Mouse (Mus musculus) midbrain, embryonic 16.5 days (tissue): ENCODE measurements at regions not wholly inside any gene's neighbourhood (a gene's known extent, or its start where the extent isn't known, plus 50 kb on each side); places are given as distances from the start of the nearest gene placed in this dataset.
"Not testable (repeated sequence)": the region's sequence is repeated elsewhere in the genome, so short reads cannot be mapped to it uniquely, and the experiment has no call there.

Experiments used
- ATAC-seq: fragments of 200-750 bp; cut with Nextera tagmentation; 2 replicates; pipeline ENCODE4 v1.8.0; 2017; ENCODE audit warnings: moderate TSS enrichment
- H3K27ac ChIP-seq: fragments of 300-500 bp; sonication (generic); 2 replicates; pipeline ENCODE4 v1.5.1; 2014; ENCODE audit warnings: mild to moderate bottlenecking, low read length, mixed read lengths
- H3K27me3 ChIP-seq: fragments of 300-500 bp; sonication (generic); 2 replicates; pipeline ENCODE4 v1.6.1; 2014; ENCODE audit warnings: low read depth, low read length, mixed read lengths; ENCODE audit not compliant: control insufficient read depth, insufficient read depth
- H3K36me3 ChIP-seq: fragments of 300-500 bp; sonication (generic); 2 replicates; pipeline ENCODE4 v1.6.1; 2014; ENCODE audit warnings: mild to moderate bottlenecking, low read length, moderate library complexity, mixed read lengths; ENCODE audit not compliant: control insufficient read depth, insufficient read depth
- H3K4me1 ChIP-seq: fragments of 300-500 bp; sonication (generic); 2 replicates; pipeline ENCODE4 v1.6.1; 2014; ENCODE audit warnings: mild to moderate bottlenecking, low read length, mixed read lengths; ENCODE audit not compliant: control insufficient read depth, insufficient read depth
- H3K4me2 ChIP-seq: fragments of 300-500 bp; sonication (generic); 2 replicates; pipeline ENCODE4 v1.6.1; 2014; ENCODE audit warnings: mild to moderate bottlenecking, low read length, mixed read lengths
- H3K4me3 ChIP-seq: fragments of 300-500 bp; sonication (generic); 2 replicates; pipeline ENCODE4 v1.5.1; 2014; ENCODE audit warnings: low read depth, mild to moderate bottlenecking, low read length, moderate library complexity, mixed read lengths
- H3K9ac ChIP-seq: fragments of 300-500 bp; sonication (generic); 2 replicates; pipeline ENCODE4 v1.6.1; 2014; ENCODE audit warnings: low read depth, low read length, mixed read lengths
- H3K9me3 ChIP-seq: fragments of 300-500 bp; sonication (generic); replicated peaks from 2 replicates; pipeline ENCODE4 v1.6.1; 2014; ENCODE audit warnings: mild to moderate bottlenecking, low read length, mixed read lengths; ENCODE audit not compliant: control insufficient read depth, poor library complexity, severe bottlenecking
- WGBS: fragments of 180-500 bp; shearing (Covaris S2); extraction: QIAGEN DNeasy Blood & Tissue Kit; methylation state at CpG from one replicate; pipeline ENCODE4 v1.1.7; 2014; 5-methylcytosine and 5-hydroxymethylcytosine counted together

GRCm38 (mm10) chr12:3188734-3189275 is 121.0 kb downstream of the Rab10 start:
- 76% methylated on average over 2 of the region's 2 CpGs for WGBS
- H3K27me3 ChIP-seq, H3K4me1 ChIP-seq, H3K4me3 ChIP-seq, H3K36me3 ChIP-seq, H3K4me2 ChIP-seq, ATAC-seq, H3K9me3 ChIP-seq, H3K27ac ChIP-seq, H3K9ac ChIP-seq: not testable (repeated sequence)

- Histone ChIP-seq H3K36me3 (no peaks in the 10 kb centered on the region), H3K4me3 (no peak overlapping the region), H3K9ac (no peak overlapping the region), H3K27ac (no peak overlapping the region), H3K9me3 (no peaks in the 10 kb centered on the region), H3K4me2 (no peak overlapping the region), H3K27me3 (no peaks in the 10 kb centered on the region), H3K4me1 (no peaks in the 10 kb centered on the region)
- no peak for ATAC-seq
These were observed 121.6 kb downstream of the Rab10 start for GRCm38 (mm10) chr12:3188137-3188536.

GRCm38 (mm10) chr12:3173325-3173724 is 136.4 kb downstream of the Rab10 start:
- WGBS: 63% methylated on average over 2 of the region's 2 CpGs
- no peaks in the 10 kb centered on the region for H3K36me3 ChIP-seq
- no peak overlapping the region for H3K9ac ChIP-seq
- no peaks in the 10 kb centered on the region for H3K4me1 ChIP-seq
- H3K27me3 ChIP-seq: no peaks in the 10 kb centered on the region
- no peak overlapping the region for H3K4me2 ChIP-seq
- no peaks in the 10 kb centered on the region for H3K9me3 ChIP-seq
- no peak overlapping the region for H3K4me3 ChIP-seq
- H3K27ac ChIP-seq: no peak overlapping the region
- no peak for ATAC-seq

- not testable (repeated sequence) for H3K4me3 ChIP-seq, H3K4me2 ChIP-seq, H3K27ac ChIP-seq, H3K27me3 ChIP-seq, H3K4me1 ChIP-seq, ATAC-seq, H3K36me3 ChIP-seq, H3K9ac ChIP-seq, H3K9me3 ChIP-seq
- WGBS: 20% methylated on average over 8 of the region's 8 CpGs
These were observed 140.0 kb downstream of the Rab10 start for GRCm38 (mm10) chr12:3169705-3170287.

GRCm38 (mm10) chr12:3161666-3162065 is 148.1 kb downstream of the Rab10 start:
- ATAC-seq: not testable (repeated sequence)
- 70% methylated on average over 6 of the region's 6 CpGs for WGBS

GRCm38 (mm10) chr12:3158771-3159170 is 151.0 kb downstream of the Rab10 start:
- H3K9ac ChIP-seq, H3K27ac ChIP-seq, H3K4me3 ChIP-seq, H3K4me1 ChIP-seq, H3K9me3 ChIP-seq, H3K4me2 ChIP-seq, H3K36me3 ChIP-seq, ATAC-seq, H3K27me3 ChIP-seq: not testable (repeated sequence)
- 81% methylated on average over 2 of the region's 2 CpGs for WGBS

More at GRCm38 (mm10) chr12:3161666-3162065, 148.1 kb downstream of the Rab10 start:
- H3K27ac ChIP-seq, H3K4me3 ChIP-seq, H3K36me3 ChIP-seq, H3K9me3 ChIP-seq, H3K4me1 ChIP-seq, H3K27me3 ChIP-seq, H3K9ac ChIP-seq, H3K4me2 ChIP-seq: not testable (repeated sequence)

- ATAC-seq, H3K36me3 ChIP-seq, H3K27ac ChIP-seq, H3K27me3 ChIP-seq, H3K4me2 ChIP-seq, H3K9ac ChIP-seq, H3K4me1 ChIP-seq, H3K9me3 ChIP-seq, H3K4me3 ChIP-seq: not testable (repeated sequence)
- 87% methylated on average over 5 of the region's 7 CpGs for WGBS
These were observed 156.1 kb downstream of the Rab10 start for GRCm38 (mm10) chr12:3153705-3154104.

- not testable (repeated sequence) for H3K36me3 ChIP-seq
These were observed 177.2 kb downstream of the Rab10 start for GRCm38 (mm10) chr12:3132553-3132952.

GRCm38 (mm10) chr12:3131149-3131751 is 178.5 kb downstream of the Rab10 start:
- 81% methylated on average over 6 of the region's 6 CpGs for WGBS

More at GRCm38 (mm10) chr12:3132553-3132952, 177.2 kb downstream of the Rab10 start:
- not testable (repeated sequence) for H3K9me3 ChIP-seq, ATAC-seq, H3K4me3 ChIP-seq, H3K27ac ChIP-seq, H3K4me2 ChIP-seq, H3K9ac ChIP-seq, H3K27me3 ChIP-seq, H3K4me1 ChIP-seq

More at GRCm38 (mm10) chr12:3131149-3131751, 178.5 kb downstream of the Rab10 start:
- H3K9me3 ChIP-seq, H3K9ac ChIP-seq, H3K36me3 ChIP-seq, ATAC-seq, H3K4me3 ChIP-seq, H3K27ac ChIP-seq, H3K27me3 ChIP-seq, H3K4me2 ChIP-seq, H3K4me1 ChIP-seq: not testable (repeated sequence)
